Mouse (Mus musculus): Measurements from ENCODE around the gene Use1.
"Not testable (repeated sequence)": the region's sequence is repeated elsewhere in the genome, so short reads cannot be mapped to it uniquely, and the experiment has no call there.

The Use1 gene

DNA sequence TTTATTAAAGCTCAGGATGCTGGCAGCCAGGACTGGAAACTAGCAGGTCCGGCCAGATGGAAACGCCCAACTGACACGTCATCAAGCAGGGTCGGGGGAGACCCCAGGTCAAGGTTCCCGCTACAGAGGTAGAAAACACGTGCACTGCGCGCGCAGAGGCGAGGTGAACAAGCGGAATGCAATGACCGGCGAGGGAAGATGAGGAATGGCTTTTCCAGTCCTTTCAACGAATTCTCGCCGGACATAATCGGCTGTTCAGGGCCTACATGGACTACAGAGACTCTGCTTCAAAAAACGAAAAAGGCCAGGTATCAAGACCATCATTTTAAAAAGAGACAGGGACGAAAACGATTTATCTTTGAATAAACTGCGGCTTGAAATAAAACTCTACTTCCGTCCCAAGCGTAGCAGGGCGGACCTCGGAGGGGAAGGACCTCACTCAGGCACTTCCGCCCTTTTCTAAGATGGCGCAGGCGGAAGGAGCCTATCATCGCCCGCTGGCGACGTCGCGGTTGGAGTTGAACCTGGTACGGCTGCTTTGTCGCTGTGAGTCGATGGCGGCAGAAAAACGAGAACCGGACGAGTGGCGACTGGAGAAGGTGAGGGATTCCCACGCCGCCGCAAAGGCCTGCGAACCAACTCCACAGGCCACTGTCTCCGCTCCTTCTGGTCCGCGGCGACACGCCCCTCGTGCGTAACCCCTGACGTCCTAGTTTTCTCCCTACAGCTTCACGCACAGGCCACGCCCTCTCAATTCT is at the start of gene Use1:
Gene Use1, plus strand, starts transcription at position 78 of the 758 bp plus-strand sequence.
- DNase-seq (ENCODE audit: low spot score in 2 of 2): peak; percentile 95

DNA sequence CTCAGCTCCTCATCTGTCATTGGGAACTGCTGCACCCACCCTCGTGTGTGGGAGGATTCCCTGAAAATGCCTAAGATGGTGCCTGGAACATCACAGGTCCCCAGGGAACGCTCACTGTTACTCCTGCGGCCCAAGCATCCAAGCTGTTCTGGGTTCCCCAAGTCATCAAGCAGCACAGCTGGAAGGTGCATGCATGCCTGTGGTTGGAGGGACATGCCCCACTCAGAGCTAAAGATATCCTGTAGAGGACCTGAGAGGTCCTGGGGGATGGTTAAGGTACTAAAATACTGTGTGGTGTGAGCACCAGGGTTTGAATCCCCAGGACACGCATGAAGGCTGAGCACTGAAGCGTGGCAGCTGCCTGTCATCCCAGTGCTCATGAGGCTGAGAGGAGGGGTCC is 48.0 kb upstream of the Use1 start:
- DNase-seq (ENCODE audit: low spot score in 2 of 2): not testable (repeated sequence)

- DNase-seq (ENCODE audit: low spot score in 2 of 2): not testable (repeated sequence)
Measured at GRCm38 (mm10) chr8:71319760-71320159, 46.9 kb upstream of the Use1 start.

GRCm38 (mm10) chr8:71322939-71323338 is 43.7 kb upstream of the Use1 start:
- DNase-seq (ENCODE audit: low spot score in 2 of 2): no peak

- peak in 1 of 2 experiments; percentile 17 for DNase-seq (ENCODE audit: low spot score in 2 of 2)
Measured at GRCm38 (mm10) chr8:71324848-71325247, 41.8 kb upstream of the Use1 start.

GRCm38 (mm10) chr8:71337834-71338233 is 28.8 kb upstream of the Use1 start:
- not testable (repeated sequence) for DNase-seq (ENCODE audit: low spot score in 2 of 2)

DNA sequence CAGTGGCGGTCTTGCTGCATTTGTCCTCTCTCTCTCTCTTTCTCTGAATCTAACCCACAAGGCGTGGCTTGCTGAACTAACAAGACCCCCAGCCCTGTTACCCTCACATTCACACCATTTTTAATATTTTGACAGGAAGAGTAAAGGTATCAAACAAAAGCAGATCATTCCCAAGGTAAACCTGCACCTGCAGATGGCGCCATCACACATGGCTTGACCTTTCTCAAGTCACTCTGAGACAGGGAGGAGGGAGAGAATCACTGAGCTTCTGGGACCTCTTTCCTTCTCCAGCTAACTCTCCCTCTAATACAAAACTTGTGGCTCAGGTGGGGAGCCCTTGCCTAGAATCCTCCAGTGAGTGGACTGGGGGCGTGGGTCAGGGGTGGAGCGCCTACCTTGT is 26.0 kb upstream of the Use1 start:
- no peak for DNase-seq (ENCODE audit: low spot score in 2 of 2)

DNA sequence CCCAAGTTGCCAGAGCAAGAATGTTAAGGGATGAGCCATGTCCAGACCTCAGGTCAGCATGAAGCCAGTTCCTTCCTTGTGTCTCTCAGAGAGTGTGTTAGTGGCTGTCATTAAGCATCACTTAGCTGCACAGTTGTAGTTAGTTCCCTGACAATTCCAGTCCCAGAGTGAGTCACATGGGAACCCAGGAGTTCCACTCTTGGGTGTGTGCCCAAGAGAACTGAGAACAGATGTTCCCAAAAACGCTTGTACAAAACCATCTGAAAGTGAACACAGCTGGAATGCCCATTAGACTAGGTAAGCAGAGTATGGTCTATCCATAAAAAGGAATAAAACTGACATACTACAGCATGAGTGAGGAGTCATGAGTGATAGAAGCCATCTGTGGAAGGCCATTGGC is 20.1 kb upstream of the Use1 start:
- no peak for DNase-seq (ENCODE audit: low spot score in 2 of 2)

- DNase-seq (ENCODE audit: low spot score in 2 of 2): no peak
Measured at GRCm38 (mm10) chr8:71351117-71351516, 15.5 kb upstream of the Use1 start.

GRCm38 (mm10) chr8:71351520-71351919 is 15.1 kb upstream of the Use1 start:
- DNase-seq (ENCODE audit: low spot score in 2 of 2): no peak

- no peak for DNase-seq (ENCODE audit: low spot score in 2 of 2)
Measured at GRCm38 (mm10) chr8:71358026-71358425, 8.6 kb upstream of the Use1 start.

GRCm38 (mm10) chr8:71367529-71368176 is 1.0 kb downstream of the Use1 start:
- no peak for DNase-seq (ENCODE audit: low spot score in 2 of 2)

DNA sequence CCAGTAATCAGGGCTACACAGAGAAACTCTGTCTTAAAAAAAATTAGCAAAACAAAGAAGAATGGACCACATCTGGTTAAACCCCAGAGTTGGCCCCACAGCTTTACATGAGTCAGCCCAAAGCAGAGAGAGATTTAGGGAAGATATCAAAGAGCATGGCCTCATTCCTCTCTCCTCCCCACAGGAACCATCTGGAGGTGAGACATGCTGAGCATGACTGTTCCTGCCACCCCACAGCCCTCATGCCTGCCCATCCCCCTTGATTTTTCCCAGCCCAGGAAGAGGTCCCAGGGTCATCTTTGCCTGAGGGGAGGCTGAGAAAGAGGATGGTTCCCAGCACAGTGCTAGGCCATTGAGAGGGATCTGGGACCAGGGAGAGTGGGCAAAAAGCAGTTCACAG is 1.7 kb downstream of the Use1 start:
- no peak for DNase-seq (ENCODE audit: low spot score in 2 of 2)

DNA sequence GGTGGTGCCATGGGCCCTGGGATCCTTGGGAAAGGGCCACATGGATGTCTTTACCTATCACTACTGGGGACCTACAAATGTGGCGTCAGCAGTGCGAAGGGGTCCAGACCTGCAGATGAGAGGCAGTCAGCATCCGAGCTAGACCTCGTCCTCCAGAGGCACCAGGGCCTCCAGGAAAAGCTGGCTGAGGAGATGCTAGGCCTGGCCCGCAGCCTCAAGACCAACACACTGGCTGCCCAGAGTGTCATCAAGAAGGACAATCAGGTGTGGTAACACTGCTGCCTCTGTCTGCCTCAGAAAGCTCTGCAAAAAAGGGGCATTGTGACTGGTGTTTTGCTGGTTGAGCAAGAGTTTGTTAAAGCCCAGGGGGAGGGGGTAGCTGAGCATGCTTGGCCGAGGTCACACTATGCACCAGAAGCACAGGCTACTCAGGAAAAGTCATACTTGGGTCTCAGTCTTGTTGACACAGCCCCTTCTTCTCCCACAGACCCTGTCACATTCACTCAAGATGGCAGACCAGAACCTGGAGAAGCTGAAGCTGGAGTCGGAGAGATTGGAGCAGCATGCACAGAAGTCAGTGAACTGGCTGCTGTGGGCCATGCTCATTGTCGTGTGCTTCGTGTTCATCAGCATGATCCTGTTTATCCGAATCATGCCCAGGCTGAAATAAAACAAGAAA is 2.5 kb downstream of the Use1 start:
- DNase-seq (ENCODE audit: low spot score in 2 of 2): no peak

GRCm38 (mm10) chr8:71370711-71371235 is 4.1 kb downstream of the Use1 start:
- no peak for DNase-seq (ENCODE audit: low spot score in 2 of 2)

GRCm38 (mm10) chr8:71371236-71371848 is 4.7 kb downstream of the Use1 start, which contains the start of gene Ocel1:
Ocel1 (plus strand) TSS chr8:71371298.
- peak; percentile 95 to 99 for DNase-seq (ENCODE audit: low spot score in 2 of 2)

DNA sequence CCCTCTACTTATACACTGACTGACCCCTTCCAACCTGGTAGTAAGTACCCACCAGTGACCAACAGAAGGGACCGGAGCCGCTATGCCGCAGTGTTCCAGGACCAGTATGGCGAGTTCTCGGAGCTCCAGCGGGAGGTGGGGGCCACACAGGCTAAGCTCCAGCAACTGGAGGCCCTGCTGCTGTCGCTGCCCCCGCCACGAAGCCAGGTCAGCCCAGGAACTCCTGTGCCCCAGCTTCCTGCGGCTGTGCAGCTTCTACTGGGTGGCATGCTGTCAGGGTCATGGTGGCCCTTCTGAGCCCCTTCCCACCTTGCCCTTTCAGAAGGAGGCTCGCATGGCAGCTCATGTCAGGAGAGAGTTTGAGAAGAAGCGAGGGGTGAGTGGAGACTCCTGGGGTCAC is 5.8 kb downstream of the Use1 start:
- no peak for DNase-seq (ENCODE audit: low spot score in 2 of 2)

GRCm38 (mm10) chr8:71373000-71373399 is 6.4 kb downstream of the Use1 start:
- no peak for DNase-seq (ENCODE audit: low spot score in 2 of 2)

- no peak for DNase-seq (ENCODE audit: low spot score in 2 of 2)
Measured at GRCm38 (mm10) chr8:71374616-71375206, 8.1 kb downstream of the Use1 start.

GRCm38 (mm10) chr8:71375581-71376422 is 9.2 kb downstream of the Use1 start:
- peak; percentile 57 to 78 for DNase-seq (ENCODE audit: low spot score in 2 of 2)

Measured in frontal cortex, postnatal 36 days (tissue).